Mouse (Mus musculus) hindbrain, embryonic 14.5 days (tissue): ENCODE measurements around the gene Hist2h4. TPM values are rescaled to one million over a fixed set of nuclear protein-coding genes. Genes with fewer than 3 reads are reported as not detected.
"Not testable (repeated sequence)": the region's sequence is repeated elsewhere in the genome, so short reads cannot be mapped to it uniquely, and the experiment has no call there.

ENCODE experiments used
- ATAC-seq: fragments of 200-750 bp; cut with Nextera tagmentation; 2 replicates; pipeline ENCODE4 v1.8.0; 2017; ENCODE audit warnings: moderate number of reproducible peaks, mild to moderate bottlenecking, moderate TSS enrichment, moderate library complexity; ENCODE audit not compliant: low FRiP score
- DNase-seq: peaks from one replicate; pipeline ENCODE4 v3.0.0-alpha.2; 2015; ENCODE audit warnings: low spot score
- H3K27ac ChIP-seq: fragments of 300-500 bp; sonication (generic); 2 replicates; pipeline ENCODE4 v1.5.1; 2014; ENCODE audit warnings: mild to moderate bottlenecking, moderate library complexity
- H3K27me3 ChIP-seq: fragments of 300-500 bp; sonication (generic); 2 replicates; pipeline ENCODE4 v1.6.1; 2014; ENCODE audit warnings: mild to moderate bottlenecking, low read length, mixed read lengths; ENCODE audit not compliant: control insufficient read depth, insufficient read depth
- H3K36me3 ChIP-seq: fragments of 300-500 bp; sonication (generic); replicated peaks from 2 replicates; pipeline ENCODE4 v1.6.1; 2014; ENCODE audit not compliant: control insufficient read depth, insufficient read depth
- H3K4me1 ChIP-seq: fragments of 300-500 bp; sonication (generic); replicated peaks from 2 replicates; pipeline ENCODE4 v1.6.1; 2014; ENCODE audit warnings: antibody characterized with exemption, low read length, mixed read lengths; ENCODE audit not compliant: control insufficient read depth, insufficient read depth
- H3K4me2 ChIP-seq: fragments of 300-500 bp; sonication (generic); replicated peaks from 2 replicates; pipeline ENCODE4 v1.6.1; 2014; ENCODE audit warnings: mild to moderate bottlenecking, moderate library complexity
- H3K4me3 ChIP-seq: fragments of 300-500 bp; sonication (generic); replicated peaks from 2 replicates; pipeline ENCODE4 v1.5.1; 2014; ENCODE audit warnings: mild to moderate bottlenecking, low read length
- H3K9ac ChIP-seq: fragments of 300-500 bp; sonication (generic); 2 replicates; pipeline ENCODE4 v1.6.1; 2014
- H3K9me3 ChIP-seq: fragments of 300-500 bp; sonication (generic); 2 replicates; pipeline ENCODE4 v1.6.1; 2016; ENCODE audit warnings: low read length; ENCODE audit not compliant: control insufficient read depth
- WGBS: fragments of 180-500 bp; shearing (Covaris S2); extraction: QIAGEN DNeasy Blood & Tissue Kit; methylation state at CpG from one replicate; pipeline ENCODE4 v1.1.7; 2014; 5-methylcytosine and 5-hydroxymethylcytosine counted together
- microRNA-seq: library from miRNA; unstranded; fragments of <30 nt; microRNA quantifications from one replicate; pipeline ENCODE4, GENCODE M21; 2016
- polyA plus RNA-seq: library from polyadenylated mRNA; unstranded; fragments of >200 nt; fragmentation: Nextera tagmentation; extraction: Ambion mirVana; gene quantifications from 2 replicates; pipeline ENCODE4 v1.2.1, GENCODE M21; 2014

Hist2h4 gene
- polyA plus RNA-seq, 1 experiment from 2014 or later, result 6.0 TPM

- ATAC-seq (peak; percentile 81), DNase-seq (peak; percentile 80)
- Histone ChIP-seq H3K36me3 (no peaks in the 10 kb centered on the region), H3K27me3 (no peaks in the 10 kb centered on the region), H3K4me3 (peak within 1 kb of the TSS; percentile 54), H3K9ac (peak within 1 kb of the TSS; percentile 78), H3K27ac (peak within 1 kb of the TSS; percentile 96), H3K4me1 (peaks cover 29% of the 10 kb centered on the region), H3K4me2 (peak within 1 kb of the TSS; percentile 89), H3K9me3 (no peaks in the 10 kb centered on the region)
- under 1% methylated on average over 43 of the region's 43 CpGs for WGBS
Measured at GRCm38 (mm10) chr3:96220765-96221639, 42.1 kb downstream of the Hist2h4 start, which contains the start of the genes Hist2h2ac and Hist2h2be. Gene Hist2h2ac (minus strand): TSS chr3:96220880. Gene Hist2h2be (plus strand): TSS chr3:96221119.

GRCm38 (mm10) chr3:96220131-96220764, 42.9 kb downstream of the Hist2h4 start:
- not testable (repeated sequence) for H3K9me3 ChIP-seq, H3K36me3 ChIP-seq, H3K27me3 ChIP-seq
- under 1% methylated on average over 29 of the region's 47 CpGs for WGBS
- Histone ChIP-seq H3K27ac (peak overlapping the region; percentile 96), H3K4me2 (peak overlapping the region; percentile 89), H3K9ac (peak overlapping the region; percentile 78), H3K4me1 (peaks cover 29% of the 10 kb centered on the region), H3K4me3 (peak overlapping the region; percentile 54)
- ATAC-seq (0 out of 2 replicates have a peak, but pooled peaks have one; percentile 5), DNase-seq (peak; percentile 32)

GRCm38 (mm10) chr3:96219661-96220130, 43.4 kb downstream of the Hist2h4 start, which contains the start of the genes Bola1 and Hist2h2ab:
Gene Bola1 (minus strand): TSS chr3:96219709.
Gene Hist2h2ab (plus strand): TSS chr3:96219865.
- H3K4me2 ChIP-seq, result peak within 1 kb of the TSS; percentile 89
- H3K27ac ChIP-seq, result peak within 1 kb of the TSS; percentile 96
- H3K9me3 ChIP-seq, result no peaks in the 10 kb centered on the region
- peaks cover 29% of the 10 kb centered on the region for H3K4me1 ChIP-seq
- peak within 1 kb of the TSS; percentile 78 for H3K9ac ChIP-seq
- H3K36me3 ChIP-seq, result no peaks in the 10 kb centered on the region
- peak within 1 kb of the TSS; percentile 54 for H3K4me3 ChIP-seq
- ATAC-seq, result peak; percentile 94
- H3K27me3 ChIP-seq, result no peaks in the 10 kb centered on the region
- under 1% methylated on average over 37 of the region's 37 CpGs for WGBS
- DNase-seq, result peak; percentile 89

GRCm38 (mm10) chr3:96219191-96219641, 43.9 kb downstream of the Hist2h4 start:
- Histone ChIP-seq H3K36me3 (no peaks in the 10 kb centered on the region), H3K4me1 (peaks cover 29% of the 10 kb centered on the region), H3K4me2 (peak overlapping the region; percentile 89), H3K27ac (peak overlapping the region; percentile 96), H3K4me3 (peak overlapping the region; percentile 54), H3K27me3 (no peaks in the 10 kb centered on the region), H3K9ac (peak overlapping the region; percentile 78), H3K9me3 (no peaks in the 10 kb centered on the region)
- under 1% methylated on average over 12 of the region's 12 CpGs for WGBS
- peak; percentile 15; the same call in 1 of the 2 replicates for ATAC-seq
- no peak for DNase-seq

Small RNA genes lying within 50 kb of the gene (microRNA-seq; reads per million reads assigned to microRNA genes)
- gene Gm44492, result not detected
- not detected for gene Gm47311
- gene Gm47313, result not detected

Other genes starting within 250 kb of the Hist2h4 start
- gene Vps45, start 204.8 kb downstream of the Hist2h4 start, polyA plus RNA-seq, result 44.8 and 46.8 TPM in 2 replicates
- 7.1 and 7.9 TPM in 2 replicates for gene Otud7b, start 158.8 kb downstream of the Hist2h4 start, polyA plus RNA-seq
- 10.1 and 11.6 TPM in 2 replicates for gene Mtmr11, start 101.3 kb downstream of the Hist2h4 start, polyA plus RNA-seq
- 135 and 151 TPM in 2 replicates for gene Sf3b4, start 91.0 kb downstream of the Hist2h4 start, polyA plus RNA-seq
- gene Sv2a, start 82.2 kb downstream of the Hist2h4 start, polyA plus RNA-seq, result 95.7 and 111 TPM in 2 replicates
- 57.0 and 72.4 TPM in 2 replicates for gene Bola1, start 43.6 kb downstream of the Hist2h4 start, polyA plus RNA-seq
- gene Hist2h2ab, start 43.4 kb downstream of the Hist2h4 start, polyA plus RNA-seq, result 0.55 TPM in 1 of 2 replicates, not detected in the other
- gene Hist2h2ac, start 42.4 kb downstream of the Hist2h4 start, polyA plus RNA-seq, result 1.9 and 2.3 TPM in 2 replicates
- gene Hist2h2be, start 42.2 kb downstream of the Hist2h4 start, polyA plus RNA-seq, result 4.7 and 5.0 TPM in 2 replicates
- gene Hist2h3c2, start 24.2 kb downstream of the Hist2h4 start, polyA plus RNA-seq, result 1.2 and 1.7 TPM in 2 replicates
- gene Hist2h2aa2, start 23.0 kb downstream of the Hist2h4 start, polyA plus RNA-seq, result 32.2 and 46.8 TPM in 2 replicates
- gene Hist2h2aa1, start 17.8 kb downstream of the Hist2h4 start, polyA plus RNA-seq, result 12.0 and 16.6 TPM in 2 replicates
- 0.18 and 1.6 TPM in 2 replicates for gene Hist2h3c1, start 16.6 kb downstream of the Hist2h4 start, polyA plus RNA-seq
- gene Hist2h3b, start 5.3 kb upstream of the Hist2h4 start, polyA plus RNA-seq, result 11.2 and 12.3 TPM in 2 replicates
- gene Hist2h2bb, start 6.4 kb upstream of the Hist2h4 start, polyA plus RNA-seq, result 4.1 and 4.7 TPM in 2 replicates
- gene Fcgr1, start 30.7 kb upstream of the Hist2h4 start, polyA plus RNA-seq, result 1.8 and 3.1 TPM in 2 replicates
- gene BC107364, start 189.0 kb upstream of the Hist2h4 start, polyA plus RNA-seq, result not detected in 2 replicates